Mouse (Mus musculus) heart, embryonic 14.5 days (tissue): ENCODE data around the gene Pimreg. TPM values are rescaled to one million over a fixed set of nuclear protein-coding genes. Genes with fewer than 3 reads are reported as not detected.
A peak's percentile ranks its signal among the peaks of the same experiment; 100 is the strongest.

Experiments used
- ATAC-seq: fragments of 200-750 bp; cut with Nextera tagmentation; 2 replicates; pipeline ENCODE4 v1.8.0; 2017; ENCODE audit warnings: low read depth, moderate TSS enrichment; ENCODE audit not compliant: insufficient number of reproducible peaks, insufficient read depth, low FRiP score
- H3K27ac ChIP-seq, 2 experiments: fragments of 200-500 bp in 1 of 2; fragments of 300-500 bp in 1 of 2; sonication (generic) in 1 of 2; replicated peaks in 1 of 2; 2 replicates each; pipeline ENCODE4 v1.5.1; 2012 to 2014; ENCODE audit warnings: low read depth in 2 of 2, low read length in 2 of 2, control low read depth in 1 of 2, mild to moderate bottlenecking in 1 of 2, mixed read lengths in 1 of 2; ENCODE audit not compliant: control insufficient read depth in 1 of 2, insufficient read depth in 1 of 2
- H3K27me3 ChIP-seq: fragments of 300-500 bp; sonication (generic); 2 replicates; pipeline ENCODE4 v1.6.1; 2014; ENCODE audit warnings: mild to moderate bottlenecking, low read length, control low read depth; ENCODE audit not compliant: control insufficient read depth, insufficient read depth
- H3K36me3 ChIP-seq: fragments of 300-500 bp; sonication (generic); 2 replicates; pipeline ENCODE4 v1.6.1; 2014; ENCODE audit warnings: mild to moderate bottlenecking, control low read depth, low read length, mixed read lengths; ENCODE audit not compliant: control insufficient read depth, insufficient read depth
- H3K4me1 ChIP-seq, 2 experiments: fragments of 200-500 bp in 1 of 2; fragments of 300-500 bp in 1 of 2; sonication (generic) in 1 of 2; 2 replicates each; pipeline ENCODE4 v1.6.1; 2012 to 2014; ENCODE audit warnings: low read length in 2 of 2, control low read depth in 1 of 2, mixed read lengths in 1 of 2; ENCODE audit not compliant: control insufficient read depth in 2 of 2, insufficient read depth in 2 of 2
- H3K4me2 ChIP-seq: fragments of 300-500 bp; sonication (generic); 2 replicates; pipeline ENCODE4 v1.6.1; 2014; ENCODE audit warnings: mild to moderate bottlenecking, low read length
- H3K4me3 ChIP-seq, 2 experiments: fragments of 200-500 bp in 1 of 2; fragments of 300-500 bp in 1 of 2; sonication (generic) in 1 of 2; 2 replicates each; pipeline ENCODE4 v1.5.1; 2012 to 2014; ENCODE audit warnings: low read length in 2 of 2, mild to moderate bottlenecking in 2 of 2, control low read depth in 1 of 2, low read depth in 1 of 2, moderate library complexity in 1 of 2; ENCODE audit not compliant: control insufficient read depth in 1 of 2, insufficient read depth in 1 of 2
- H3K9ac ChIP-seq: fragments of 300-500 bp; sonication (generic); 2 replicates; pipeline ENCODE4 v1.6.1; 2014; ENCODE audit warnings: mild to moderate bottlenecking, low read length
- H3K9me3 ChIP-seq: fragments of 300-500 bp; sonication (generic); 2 replicates; pipeline ENCODE4 v1.6.1; 2016; ENCODE audit warnings: low read length, control low read depth; ENCODE audit not compliant: control insufficient read depth
- WGBS: fragments of 180-500 bp; shearing (Covaris S2); extraction: QIAGEN DNeasy Blood & Tissue Kit; methylation state at CpG from one replicate; pipeline ENCODE4 v1.1.7; 2014; 5-methylcytosine and 5-hydroxymethylcytosine counted together
- polyA plus RNA-seq: library from polyadenylated mRNA; unstranded; fragments of >200 nt; fragmentation: Nextera tagmentation; extraction: Ambion mirVana; gene quantifications from 2 replicates; pipeline ENCODE4 v1.2.1, GENCODE M21; 2014

Gene Pimreg
- 76.4 and 76.9 TPM in 2 replicates for polyA plus RNA-seq

DNA sequence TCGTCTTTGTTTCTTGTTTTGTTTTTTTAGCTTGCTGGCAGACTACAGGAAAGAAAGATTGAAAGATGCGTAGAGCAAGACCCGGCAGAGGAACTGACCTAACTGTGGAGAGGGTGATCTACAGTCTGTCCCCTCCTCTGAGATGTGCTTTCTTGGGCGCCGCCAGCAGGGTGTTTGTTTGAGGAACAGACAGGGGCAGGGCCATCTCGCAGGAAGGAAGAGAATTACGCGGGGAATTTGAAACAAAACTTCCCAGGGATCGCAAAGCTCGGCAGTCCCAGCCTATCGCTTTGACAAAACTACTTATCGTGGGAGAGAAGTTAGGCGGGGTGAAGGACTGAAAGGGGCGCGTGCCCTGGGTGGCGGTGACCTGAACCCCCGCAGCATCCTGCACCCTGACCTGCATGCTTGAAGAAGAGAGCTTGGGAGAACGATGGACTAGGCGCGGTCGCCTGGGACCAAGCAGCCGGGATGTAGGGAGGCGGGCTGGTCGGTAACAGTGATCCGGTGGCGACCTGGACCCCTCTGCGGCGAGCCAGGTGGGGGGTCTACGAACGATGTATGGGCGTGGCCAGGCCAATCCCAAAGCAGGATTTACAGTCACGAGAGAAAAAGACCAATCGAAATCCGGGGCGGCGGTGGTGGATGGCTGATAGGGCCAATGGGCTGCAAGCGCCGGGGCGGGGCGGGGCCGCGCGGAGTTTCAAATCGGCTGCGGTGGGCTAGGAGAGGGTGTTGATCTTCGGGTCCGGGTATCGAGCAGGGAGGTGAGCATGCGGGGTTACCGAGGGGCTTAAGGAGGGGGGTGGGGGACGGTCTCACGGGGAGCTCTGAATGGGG, at the start of gene Pimreg:
Gene Pimreg, plus strand, starts transcription at position 265 of the 840 bp plus-strand sequence.
- H3K4me1 ChIP-seq, result peaks cover 25 to 40% of the 10 kb centered on the region in 2 experiments
- under 1% methylated on average over 52 of the region's 52 CpGs for WGBS

DNA sequence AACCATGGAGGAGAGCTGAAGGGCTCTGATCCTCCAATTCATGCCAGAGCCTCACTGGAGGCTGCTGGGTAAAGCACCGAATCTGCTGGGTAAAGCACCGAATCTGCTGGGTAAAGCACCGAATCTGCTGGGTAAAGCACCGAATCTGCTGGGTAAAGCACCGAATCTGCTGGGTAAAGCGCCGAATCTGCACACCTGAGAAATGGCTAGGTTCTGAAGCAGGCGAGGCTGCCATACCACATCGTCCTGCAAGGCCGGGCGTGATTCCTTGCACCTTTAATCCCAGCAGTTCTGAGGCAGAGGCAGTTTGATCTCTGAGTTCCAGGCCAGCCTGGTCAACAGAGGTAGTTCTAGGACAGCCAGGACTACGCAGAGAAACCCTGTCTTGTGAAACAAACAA, 49.4 kb upstream of the Pimreg start:
- Histone ChIP-seq H3K27me3 (no peaks in the 10 kb centered on the region), H3K9me3 (0 out of 2 replicates have a peak, but pooled peaks cover 5% of the 10 kb centered on the region), H3K36me3 (no peaks in the 10 kb centered on the region), H3K9ac (no peak overlapping the region), H3K4me3 (no peak overlapping the region), H3K4me2 (no peak overlapping the region), H3K27ac (no peak overlapping the region), H3K4me1 (peaks cover 8 to 10% of the 10 kb centered on the region in 2 experiments; a peak in 2 of 4 replicates)
- WGBS, result 82% methylated on average over 12 of the region's 12 CpGs
- no peak for ATAC-seq

More for the DNA sequence above, at the start of gene Pimreg:
- Histone ChIP-seq H3K27ac (peak within 1 kb of the TSS; percentile 20 to 65), H3K4me2 (peak within 1 kb of the TSS; percentile 98), H3K36me3 (peaks cover 23% of the 10 kb centered on the region), H3K27me3 (no peaks in the 10 kb centered on the region), H3K4me3 (peak within 1 kb of the TSS; percentile 59 to 74), H3K9me3 (no peaks in the 10 kb centered on the region), H3K9ac (peak within 1 kb of the TSS; percentile 79)
- ATAC-seq, result peak; percentile 87

DNA sequence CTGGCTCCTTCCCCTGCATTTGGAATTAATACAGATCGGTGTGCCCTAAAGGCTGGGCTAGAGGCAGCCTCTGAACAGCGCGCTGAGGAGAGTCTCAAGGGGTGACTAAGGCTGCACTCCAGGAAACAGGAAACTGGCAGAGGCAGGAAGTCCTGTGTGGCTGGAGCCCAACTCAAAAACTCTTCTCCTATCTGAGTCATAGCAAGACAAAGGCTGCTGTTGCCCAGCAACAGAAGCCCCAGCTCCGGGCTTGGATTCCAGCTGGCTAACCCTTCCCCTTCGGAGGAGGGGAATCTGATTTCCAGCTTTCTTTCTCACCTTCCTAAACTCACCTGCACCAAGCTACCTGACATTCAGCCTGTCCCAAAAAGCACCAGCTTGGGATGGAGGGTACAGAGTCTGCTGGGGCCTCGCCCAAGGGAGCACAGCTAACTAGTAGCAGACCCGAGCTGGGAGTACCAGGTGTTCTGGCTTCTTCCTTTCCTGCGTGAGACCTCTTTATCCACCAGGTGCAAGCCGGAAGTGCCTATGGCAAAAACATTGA, 45.8 kb upstream of the Pimreg start:
- H3K27ac ChIP-seq, result peak overlapping the region; percentile 52 to 64
- no peaks in the 10 kb centered on the region for H3K36me3 ChIP-seq
- 0 out of 2 replicates have a peak, but pooled peaks cover 5% of the 10 kb centered on the region for H3K9me3 ChIP-seq
- no peaks in the 10 kb centered on the region; the same call in 1 of the 2 replicates for H3K27me3 ChIP-seq
- peaks cover 8 to 10% of the 10 kb centered on the region in 2 experiments; a peak in 2 of 4 replicates for H3K4me1 ChIP-seq
- 20% methylated on average over 9 of the region's 9 CpGs for WGBS
- ATAC-seq, result peak; percentile 86
- no peak overlapping the region for H3K4me3 ChIP-seq
- no peak overlapping the region for H3K9ac ChIP-seq
- peak overlapping the region; percentile 49 for H3K4me2 ChIP-seq

DNA sequence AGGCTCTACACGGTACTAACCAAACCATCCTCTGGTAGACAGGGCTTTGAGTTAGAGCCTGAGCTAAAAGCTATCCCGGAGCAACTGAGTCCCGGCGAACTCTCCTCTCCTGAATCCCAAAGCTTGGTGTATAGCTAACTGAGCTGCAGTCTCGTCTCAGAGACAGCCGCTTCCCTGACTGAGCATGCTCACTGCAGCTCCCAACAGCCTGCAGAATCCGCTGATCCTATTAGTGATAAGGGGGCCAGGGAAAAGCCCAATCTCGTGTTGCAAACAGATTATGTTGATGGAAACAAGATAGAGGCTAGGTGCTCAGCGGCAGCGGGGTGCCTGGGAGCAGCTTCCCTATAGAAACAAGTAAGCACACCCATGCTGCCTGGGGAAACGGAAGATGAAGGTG, 45.0 kb upstream of the Pimreg start:
- H3K4me2 ChIP-seq, result 0 out of 2 replicates have a peak overlapping the region, but pooled peaks have one; percentile 8
- 15% methylated on average over 11 of the region's 11 CpGs for WGBS

DNA sequence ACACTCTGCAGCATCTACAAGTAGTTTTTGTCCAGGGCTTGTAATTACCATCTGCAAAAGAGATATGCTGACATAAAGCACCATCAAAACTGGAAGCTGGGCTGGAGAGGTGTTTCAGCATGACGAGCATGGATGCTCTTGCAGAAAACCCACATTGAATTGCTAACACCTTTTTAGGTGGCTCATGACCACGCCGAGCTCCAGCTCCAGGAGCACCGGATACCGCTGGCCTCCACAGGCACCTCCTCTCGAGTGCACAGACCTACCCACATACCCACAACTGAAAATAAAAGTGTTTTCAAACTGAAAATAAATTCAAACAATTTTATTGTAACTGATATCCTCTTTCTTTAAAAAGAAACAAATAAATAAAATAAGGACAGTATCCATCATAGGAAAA, 41.6 kb upstream of the Pimreg start:
- no peaks in the 10 kb centered on the region for H3K36me3 ChIP-seq
- WGBS, result 86% methylated on average over 6 of the region's 6 CpGs
- H3K27me3 ChIP-seq, result no peaks in the 10 kb centered on the region; the same call in 1 of the 2 replicates
- H3K9ac ChIP-seq, result no peak overlapping the region
- H3K9me3 ChIP-seq, result 0 out of 2 replicates have a peak, but pooled peaks cover 3% of the 10 kb centered on the region
- H3K4me1 ChIP-seq, result peaks cover 8 to 10% of the 10 kb centered on the region in 2 experiments; a peak in 2 of 4 replicates
- no peak for ATAC-seq
- H3K27ac ChIP-seq, result no peak overlapping the region
- no peak overlapping the region for H3K4me3 ChIP-seq
- H3K4me2 ChIP-seq, result no peak overlapping the region

More for the DNA sequence above, 45.0 kb upstream of the Pimreg start:
- Histone ChIP-seq H3K36me3 (no peaks in the 10 kb centered on the region), H3K4me1 (peaks cover 8 to 10% of the 10 kb centered on the region in 2 experiments; a peak in 2 of 4 replicates), H3K27me3 (no peaks in the 10 kb centered on the region; the same call in 1 of the 2 replicates), H3K27ac (no peak overlapping the region), H3K9ac (no peak overlapping the region), H3K9me3 (0 out of 2 replicates have a peak, but pooled peaks cover 5% of the 10 kb centered on the region), H3K4me3 (no peak overlapping the region)
- ATAC-seq, result no peak

DNA sequence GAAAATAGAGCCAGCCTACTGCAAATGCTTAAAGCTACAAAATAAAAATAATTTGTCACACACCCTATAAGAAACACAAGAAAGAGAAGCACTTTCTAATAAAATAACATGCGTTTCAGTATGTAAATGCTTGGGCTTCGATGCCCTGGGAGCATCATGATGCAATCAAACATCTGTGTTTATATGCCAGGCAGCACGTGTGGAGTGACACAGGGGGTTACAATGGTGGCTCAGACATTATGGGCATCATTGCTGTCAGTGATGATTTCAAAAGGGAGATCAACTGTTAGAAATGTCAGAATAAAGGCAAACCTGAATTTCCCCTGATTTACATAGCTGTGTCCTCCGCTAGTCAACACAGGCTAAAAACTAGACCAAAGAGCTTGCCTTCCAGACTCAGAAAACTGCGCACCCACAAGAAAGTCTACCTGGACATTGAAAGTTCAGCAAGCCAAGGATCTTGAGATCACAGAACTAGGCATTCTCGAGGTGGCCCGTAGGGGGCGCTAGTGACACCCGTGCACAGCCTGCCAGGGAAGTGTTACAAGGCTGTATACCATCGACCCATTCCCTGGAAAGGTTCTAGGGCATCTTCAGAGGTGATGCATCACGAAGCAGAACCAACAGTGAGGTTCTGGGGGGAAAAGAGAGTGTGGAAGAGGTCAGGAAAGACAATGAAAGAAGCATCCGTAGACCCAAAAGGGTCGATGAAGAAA, 39.5 kb upstream of the Pimreg start:
- no peaks in the 10 kb centered on the region; the same call in 1 of the 2 replicates for H3K27me3 ChIP-seq
- no peaks in the 10 kb centered on the region for H3K36me3 ChIP-seq
- 42% methylated on average over 13 of the region's 13 CpGs for WGBS
- H3K9me3 ChIP-seq, result no peaks in the 10 kb centered on the region
- H3K9ac ChIP-seq, result no peak overlapping the region
- H3K4me2 ChIP-seq, result no peak overlapping the region
- no peak for ATAC-seq
- H3K4me3 ChIP-seq, result no peak overlapping the region
- H3K4me1 ChIP-seq, result no peaks in the 10 kb centered on the region
- H3K27ac ChIP-seq, result no peak overlapping the region

DNA sequence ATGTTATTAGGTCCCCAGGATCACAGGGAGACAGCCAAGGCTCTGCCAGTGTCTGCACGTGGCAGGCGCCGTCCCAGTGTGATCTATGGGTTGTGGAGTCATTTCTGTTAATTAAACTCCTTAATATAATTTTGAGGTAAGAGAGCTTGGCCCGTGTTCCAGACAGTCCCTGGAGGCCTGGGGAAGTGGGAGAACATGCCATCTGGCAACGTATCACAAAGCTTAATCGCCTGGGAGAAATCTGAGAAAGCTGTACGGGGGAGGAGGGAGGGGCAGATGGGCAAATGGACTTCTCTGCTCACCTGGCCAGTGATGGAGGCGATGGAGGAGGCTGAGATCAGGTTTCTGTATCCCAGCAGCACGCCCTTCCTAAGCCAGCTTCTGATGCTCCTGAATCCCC, 38.7 kb upstream of the Pimreg start:
- Histone ChIP-seq H3K4me3 (no peak overlapping the region), H3K36me3 (no peaks in the 10 kb centered on the region), H3K9ac (no peak overlapping the region), H3K4me1 (peaks cover 2 to 4% of the 10 kb centered on the region in 2 experiments; a peak in 1 of 4 replicates), H3K27me3 (no peaks in the 10 kb centered on the region; the same call in 1 of the 2 replicates), H3K4me2 (no peak overlapping the region), H3K27ac (no peak overlapping the region), H3K9me3 (no peaks in the 10 kb centered on the region)
- WGBS, result 68% methylated on average over 9 of the region's 9 CpGs
- ATAC-seq, result no peak
